Mouse (Mus musculus) spleen, adult 2 months (tissue): ENCODE measurements around the gene Ugt1a8.

Experiments
- CTCF ChIP-seq: fragments of 200-500 bp; IDR thresholded peaks from 2 replicates; pipeline ENCODE4 v1.5.1; 2011; ENCODE audit warnings: mild to moderate bottlenecking, inconsistent platforms; ENCODE audit not compliant: insufficient read depth, insufficient read length, insufficient replicate concordance; ENCODE audit errors: extremely low read depth
- POLR2A ChIP-seq: fragments of 200-500 bp; IDR thresholded peaks from 2 replicates; pipeline ENCODE4 v1.6.1; 2011; ENCODE audit warnings: low read depth, low read length, inconsistent platforms

DNA sequence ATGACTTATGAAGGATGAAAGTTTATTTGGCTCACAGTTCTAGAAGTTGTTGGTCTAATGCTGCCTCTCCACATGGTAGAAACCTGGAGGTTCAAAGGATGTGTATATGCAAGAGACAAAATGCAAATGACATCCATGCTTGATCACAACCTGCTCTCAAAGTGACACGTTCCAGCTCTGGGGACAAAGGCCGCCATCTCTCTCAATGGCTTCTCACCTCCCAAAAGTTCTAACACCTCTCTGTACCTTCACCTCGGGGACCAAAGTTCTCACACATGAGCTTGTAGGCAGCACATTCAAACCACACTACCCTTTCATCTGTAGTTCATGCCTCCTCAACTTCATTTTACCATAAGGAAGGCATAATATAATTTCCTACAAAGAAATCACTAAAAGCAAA lies 130.0 kb downstream of the Ugt1a8 start:
- TF ChIP-seq POLR2A (no peak), CTCF (no peak)
